Mouse (Mus musculus) kidney, postnatal 0 days (tissue): ENCODE results near the gene Ucn2. TPM values are rescaled to one million over a fixed set of nuclear protein-coding genes. Genes with fewer than 3 reads are reported as not detected.
A peak's percentile ranks its signal among the peaks of the same experiment; 100 is the strongest.

Experiments used
- ATAC-seq: fragments of 200-750 bp; cut with Nextera tagmentation; replicated peaks from 2 replicates; pipeline ENCODE4 v1.8.0; 2017; ENCODE audit warnings: low read depth, moderate number of reproducible peaks, moderate TSS enrichment, moderate library complexity; ENCODE audit not compliant: low FRiP score
- DNase-seq: peaks from one replicate; pipeline ENCODE4 v3.0.0-alpha.2; 2016; ENCODE audit warnings: low spot score
- H3K27ac ChIP-seq: fragments of 300-500 bp; sonication (generic); 2 replicates; pipeline ENCODE4 v1.5.1; 2014; ENCODE audit warnings: mild to moderate bottlenecking
- H3K27me3 ChIP-seq: fragments of 300-500 bp; sonication (generic); 2 replicates; pipeline ENCODE4 v1.6.1; 2014; ENCODE audit warnings: low read length, mixed read lengths; ENCODE audit not compliant: insufficient read depth
- H3K36me3 ChIP-seq: fragments of 300-500 bp; sonication (generic); 2 replicates; pipeline ENCODE4 v1.6.1; 2014; ENCODE audit warnings: low read length, mixed read lengths; ENCODE audit not compliant: insufficient read depth
- H3K4me1 ChIP-seq: fragments of 300-500 bp; sonication (generic); replicated peaks from 2 replicates; pipeline ENCODE4 v1.6.1; 2014; ENCODE audit warnings: antibody characterized with exemption, low read length, mixed read lengths; ENCODE audit not compliant: insufficient read depth
- H3K4me2 ChIP-seq: fragments of 300-500 bp; sonication (generic); 2 replicates; pipeline ENCODE4 v1.6.1; 2014; ENCODE audit warnings: mild to moderate bottlenecking, low read length, moderate library complexity, mixed read lengths
- H3K4me3 ChIP-seq: fragments of 300-500 bp; sonication (generic); replicated peaks from 2 replicates; pipeline ENCODE4 v1.5.1; 2014; ENCODE audit warnings: low read depth, low read length
- H3K9ac ChIP-seq: fragments of 300-500 bp; sonication (generic); 2 replicates; pipeline ENCODE4 v1.6.1; 2014; ENCODE audit warnings: low read depth, low read length
- H3K9me3 ChIP-seq: fragments of 300-500 bp; sonication (generic); replicated peaks from 2 replicates; pipeline ENCODE4 v1.6.1; 2016; ENCODE audit warnings: low read length, inconsistent platforms, mixed read lengths
- CTCF ChIP-seq: IDR thresholded peaks from 2 replicates; pipeline ENCODE4 v1.5.1; 2016; ENCODE audit warnings: antibody characterized with exemption, low read depth, mild to moderate bottlenecking, moderate library complexity
- WGBS: fragments of 180-500 bp; shearing (Covaris S2); extraction: QIAGEN DNeasy Blood & Tissue Kit; methylation state at CpG from one replicate; pipeline ENCODE4 v1.1.7; 2014; 5-methylcytosine and 5-hydroxymethylcytosine counted together
- polyA plus RNA-seq: library from polyadenylated mRNA; unstranded; fragments of >200 nt; fragmentation: Nextera tagmentation; extraction: Ambion mirVana; gene quantifications from 2 replicates; pipeline ENCODE4 v1.2.1, GENCODE M21; 2015

The Ucn2 gene
- polyA plus RNA-seq, 1 experiment from 2014 or later, result not detected

- Histone ChIP-seq H3K9ac (no peak overlapping the region), H3K36me3 (no peaks in the 10 kb centered on the region), H3K27me3 (no peaks in the 10 kb centered on the region), H3K4me2 (no peak overlapping the region), H3K4me1 (no peaks in the 10 kb centered on the region), H3K9me3 (no peaks in the 10 kb centered on the region), H3K27ac (no peak overlapping the region), H3K4me3 (no peak overlapping the region)
- 83% methylated on average over 8 of the region's 8 CpGs for WGBS
- DNase-seq, result no peak
- ATAC-seq, result no peak
- TF ChIP-seq CTCF, result no peak
These were observed 15.2 kb upstream of the Ucn2 start for GRCm38 (mm10) chr9:108970623-108971022.

DNA sequence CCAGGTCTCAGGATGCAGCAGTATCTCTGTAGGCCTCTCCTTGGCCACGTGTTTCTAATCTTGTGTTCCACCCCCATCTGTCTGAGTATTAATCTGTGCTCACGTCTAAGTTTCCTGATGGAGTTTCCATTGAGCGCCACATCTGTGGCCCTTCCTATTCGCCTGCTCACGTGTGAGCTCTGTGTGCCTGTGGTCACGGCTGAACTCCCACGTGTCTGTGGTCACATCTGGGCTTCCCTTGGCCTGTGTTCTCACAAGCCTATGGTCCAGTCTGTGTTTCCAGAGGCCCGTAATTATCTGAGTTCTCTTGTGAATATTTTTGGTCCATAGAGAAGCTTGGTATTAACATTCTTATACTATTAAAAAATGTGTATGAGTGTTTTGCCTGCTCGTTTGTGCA lies 9.3 kb upstream of the Ucn2 start:
- Histone ChIP-seq H3K4me1 (no peaks in the 10 kb centered on the region), H3K36me3 (no peaks in the 10 kb centered on the region), H3K27ac (no peak overlapping the region), H3K9ac (no peak overlapping the region), H3K9me3 (no peaks in the 10 kb centered on the region), H3K27me3 (no peaks in the 10 kb centered on the region), H3K4me3 (no peak overlapping the region), H3K4me2 (no peak overlapping the region)
- no peak for TF ChIP-seq CTCF
- ATAC-seq, result no peak
- DNase-seq, result no peak
- 81% methylated on average over 9 of the region's 9 CpGs for WGBS

DNA sequence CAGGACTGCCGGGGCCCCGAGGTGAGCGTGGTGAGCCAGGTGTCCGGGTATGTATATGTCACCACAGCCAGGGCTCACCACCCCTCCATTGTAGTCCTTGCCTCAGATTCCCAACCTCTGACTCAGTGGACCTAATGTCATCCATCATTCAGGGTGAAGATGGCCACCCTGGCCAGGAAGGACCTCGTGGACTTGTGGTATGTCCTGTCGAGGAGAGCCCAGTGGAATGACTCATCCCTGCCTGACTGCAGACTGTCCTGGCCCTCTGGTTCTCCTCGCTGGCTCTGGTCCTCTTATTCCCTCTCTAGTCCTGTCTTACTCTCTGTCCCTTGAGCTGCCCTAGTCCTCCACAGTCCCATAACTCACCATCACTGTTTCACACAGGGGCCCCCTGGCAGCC lies 7.8 kb upstream of the Ucn2 start:
- H3K36me3 ChIP-seq, result no peaks in the 10 kb centered on the region
- no peaks in the 10 kb centered on the region for H3K4me1 ChIP-seq
- no peaks in the 10 kb centered on the region for H3K9me3 ChIP-seq
- no peaks in the 10 kb centered on the region for H3K27me3 ChIP-seq
- H3K4me2 ChIP-seq, result no peak overlapping the region
- DNase-seq (no peak), ATAC-seq (no peak)
- TF ChIP-seq CTCF, result no peak
- no peak overlapping the region for H3K4me3 ChIP-seq
- H3K27ac ChIP-seq, result no peak overlapping the region
- H3K9ac ChIP-seq, result no peak overlapping the region
- WGBS, result 76% methylated on average over 7 of the region's 7 CpGs

DNA sequence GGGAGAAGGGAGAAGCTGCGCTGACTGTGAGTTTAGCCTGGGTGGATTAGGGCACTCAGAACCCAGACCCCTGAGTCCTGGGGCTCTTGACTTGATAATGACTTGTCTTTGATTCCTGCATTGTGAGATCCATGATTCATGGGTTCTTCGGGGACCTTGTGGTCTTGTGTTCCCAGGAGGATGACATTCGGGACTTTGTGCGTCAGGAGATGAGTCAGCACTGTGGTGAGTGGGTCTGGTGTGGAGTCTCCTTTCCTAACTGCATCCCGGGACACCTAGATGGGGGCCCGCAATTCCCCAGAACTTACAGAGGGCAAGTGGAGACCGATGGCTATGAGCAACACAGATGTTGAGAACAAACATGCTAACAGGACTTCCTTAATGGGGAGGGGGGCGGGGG lies 3.3 kb upstream of the Ucn2 start:
- H3K9ac ChIP-seq, result no peak overlapping the region
- no peak overlapping the region for H3K4me3 ChIP-seq
- H3K4me2 ChIP-seq, result no peak overlapping the region
- no peak for DNase-seq
- no peak overlapping the region for H3K27ac ChIP-seq
- H3K36me3 ChIP-seq, result no peaks in the 10 kb centered on the region
- H3K27me3 ChIP-seq, result no peaks in the 10 kb centered on the region
- no peak for ATAC-seq
- H3K9me3 ChIP-seq, result no peaks in the 10 kb centered on the region
- TF ChIP-seq CTCF, result no peak
- no peaks in the 10 kb centered on the region for H3K4me1 ChIP-seq
- WGBS, result 69% methylated on average over 8 of the region's 8 CpGs

GRCm38 (mm10) chr9:108983209-108983608 lies 2.6 kb upstream of the Ucn2 start:
- no peaks in the 10 kb centered on the region for H3K36me3 ChIP-seq
- 69% methylated on average over 9 of the region's 9 CpGs for WGBS

GRCm38 (mm10) chr9:108987704-108988350 lies 2.0 kb downstream of the Ucn2 start:
- DNase-seq (peak; percentile 39), ATAC-seq (no peak)
- Histone ChIP-seq H3K4me2 (peak overlapping the region; percentile 30), H3K27ac (no peak overlapping the region), H3K4me3 (no peak overlapping the region; the same call in 1 of the 2 replicates), H3K27me3 (no peaks in the 10 kb centered on the region), H3K4me1 (peaks cover 19% of the 10 kb centered on the region; the same call in 1 of the 2 replicates), H3K9me3 (no peaks in the 10 kb centered on the region), H3K36me3 (no peaks in the 10 kb centered on the region), H3K9ac (no peak overlapping the region)
- TF ChIP-seq CTCF, result no peak
- WGBS, result 25% methylated on average over 13 of the region's 15 CpGs

More at GRCm38 (mm10) chr9:108983209-108983608, 2.6 kb upstream of the Ucn2 start:
- TF ChIP-seq CTCF, result no peak
- Histone ChIP-seq H3K4me2 (no peak overlapping the region), H3K4me1 (0 out of 2 replicates have a peak, but pooled peaks cover 2% of the 10 kb centered on the region), H3K4me3 (no peak overlapping the region), H3K9ac (no peak overlapping the region), H3K27ac (no peak overlapping the region), H3K9me3 (no peaks in the 10 kb centered on the region), H3K27me3 (no peaks in the 10 kb centered on the region)
- no peak for DNase-seq
- no peak for ATAC-seq
